Mouse (Mus musculus): ENCODE results near the gene Qtrt1. TPM values are rescaled to one million over a fixed set of nuclear protein-coding genes. Genes with fewer than 3 reads are reported as not detected.

Qtrt1 gene
- 35.5 and 42.5 TPM in 2 replicates for polyA plus RNA-seq (2012; rRNA removed)

DNA sequence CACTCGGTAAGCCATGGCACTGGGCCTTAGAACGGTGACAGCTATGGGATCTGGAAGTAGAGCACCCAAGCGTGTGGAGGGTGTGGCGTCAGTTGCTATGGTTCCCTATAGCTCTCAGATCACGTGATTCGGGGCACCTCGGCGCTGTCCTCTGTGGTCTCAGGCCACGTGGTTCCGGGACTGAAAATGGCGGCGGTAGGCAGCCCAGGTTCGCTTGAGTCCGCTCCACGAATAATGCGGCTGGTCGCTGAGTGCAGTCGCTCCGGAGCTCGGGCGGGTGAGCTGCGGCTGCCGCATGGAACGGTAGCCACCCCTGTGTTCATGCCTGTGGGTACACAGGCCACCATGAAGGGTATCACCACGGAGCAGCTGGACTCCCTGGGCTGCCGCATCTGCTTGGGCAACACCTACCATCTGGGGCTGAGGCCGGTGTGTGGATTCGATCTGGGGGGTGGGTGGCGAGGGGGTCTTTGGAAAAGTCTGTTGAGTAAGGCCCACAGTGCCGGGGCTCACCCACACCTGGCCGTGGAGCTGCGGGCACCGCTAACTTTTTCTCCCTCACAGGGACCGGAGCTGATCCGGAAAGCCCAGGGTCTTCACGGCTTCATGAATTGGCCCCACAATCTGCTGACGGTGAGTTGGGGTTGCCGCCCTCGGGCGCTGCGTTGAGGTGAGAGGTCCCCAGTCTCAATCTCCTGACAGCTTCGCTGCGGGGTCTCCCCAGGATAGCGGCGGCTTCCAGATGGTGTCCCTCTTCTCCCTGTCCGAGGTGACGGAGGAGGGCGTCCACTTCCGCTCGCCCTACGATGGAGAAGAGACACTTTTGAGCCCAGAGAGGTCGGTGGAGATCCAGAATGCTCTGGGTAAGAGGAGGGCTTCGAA, at the start of gene Qtrt1:
Gene Qtrt1 (plus strand): TSS at position 169 of the 882 bp plus-strand sequence.
- WGBS: 1% methylated on average over 53 of the region's 53 CpGs

GRCm38 (mm10) chr9:21366541-21367220, 45.0 kb upstream of the Qtrt1 start:
- WGBS: 22% methylated on average over 14 of the region's 14 CpGs
- DNase-seq (ENCODE audit: low read depth, low spot score): peak; percentile 71

More for the DNA sequence above, at the start of gene Qtrt1:
- peak; percentile 84 for DNase-seq (ENCODE audit: low read depth, low spot score)

DNA sequence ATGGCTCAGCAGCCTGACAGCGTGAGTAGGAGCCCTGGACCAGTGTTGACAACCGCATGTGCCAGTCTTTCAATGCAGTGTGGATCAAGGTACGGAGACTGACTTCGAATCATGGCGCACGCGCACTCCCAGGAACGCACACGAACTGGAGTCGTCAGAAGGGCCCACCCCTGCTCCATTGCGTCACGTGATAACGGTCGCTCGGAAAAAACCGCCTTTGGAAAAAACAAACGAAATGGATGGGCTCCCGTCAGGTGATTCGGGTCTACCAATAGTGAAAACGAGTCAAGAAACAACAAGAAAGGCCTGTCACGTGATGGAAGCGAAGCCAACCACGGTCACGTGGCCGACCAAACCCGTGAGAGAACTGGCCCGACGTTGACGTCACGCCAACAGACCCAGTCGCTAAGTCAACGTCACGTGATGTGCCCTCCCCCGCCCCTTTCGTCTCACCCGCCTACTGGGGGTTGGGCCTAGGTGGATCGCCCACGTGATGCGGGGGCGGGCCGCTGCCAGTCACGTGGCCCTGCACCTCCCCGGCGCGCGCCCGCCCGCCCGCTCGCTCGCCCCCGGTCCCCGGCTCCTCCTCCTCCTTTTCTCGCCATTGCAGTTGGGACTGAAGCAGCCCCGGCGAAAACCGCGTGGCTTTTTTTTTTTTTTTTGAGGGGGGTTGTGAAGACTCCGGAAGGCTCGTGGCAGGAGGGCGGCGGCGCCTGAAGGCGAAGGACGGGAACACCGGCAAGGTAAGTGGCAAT, 44.1 kb upstream of the Qtrt1 start, which contains the start of gene Ilf3:
Gene Ilf3 (plus strand): TSS at position 515 of the 755 bp plus-strand sequence.
- peak; percentile 100 for DNase-seq (ENCODE audit: low read depth, low spot score)
- WGBS: under 1% methylated on average over 66 of the region's 66 CpGs

DNA sequence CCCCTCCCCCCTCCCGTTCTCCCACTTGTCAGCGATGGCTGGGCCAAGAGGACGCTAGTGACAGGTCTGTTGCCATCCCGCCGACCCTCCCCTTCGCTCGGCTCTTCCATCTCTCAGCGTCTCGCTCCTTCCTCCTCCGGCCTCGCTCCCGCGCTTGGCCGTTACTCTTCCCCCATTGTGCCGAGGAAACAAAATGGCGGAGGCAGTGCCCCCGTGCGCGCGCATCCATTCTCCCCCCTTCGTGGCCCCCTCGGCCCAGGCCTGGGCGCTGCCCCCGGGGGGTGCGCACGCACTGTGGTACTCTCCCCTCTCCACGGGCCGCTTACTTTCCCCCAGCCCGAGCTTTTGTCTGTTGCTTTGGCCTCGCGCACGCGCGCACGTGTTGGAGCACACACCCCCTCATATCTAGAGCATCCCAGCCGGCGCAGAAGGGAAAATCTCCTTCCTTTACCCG, 43.5 kb upstream of the Qtrt1 start:
- peak; percentile 16 for DNase-seq (ENCODE audit: low read depth, low spot score)
- WGBS: 1% methylated on average over 38 of the region's 38 CpGs

GRCm38 (mm10) chr9:21369080-21369479, 42.6 kb upstream of the Qtrt1 start:
- no peak for DNase-seq (ENCODE audit: low read depth, low spot score)
- WGBS: 35% methylated on average over 11 of the region's 11 CpGs

GRCm38 (mm10) chr9:21370876-21371275, 40.8 kb upstream of the Qtrt1 start:
- WGBS: 60% methylated on average over 2 of the region's 2 CpGs
- no peak for DNase-seq (ENCODE audit: low read depth, low spot score)

DNA sequence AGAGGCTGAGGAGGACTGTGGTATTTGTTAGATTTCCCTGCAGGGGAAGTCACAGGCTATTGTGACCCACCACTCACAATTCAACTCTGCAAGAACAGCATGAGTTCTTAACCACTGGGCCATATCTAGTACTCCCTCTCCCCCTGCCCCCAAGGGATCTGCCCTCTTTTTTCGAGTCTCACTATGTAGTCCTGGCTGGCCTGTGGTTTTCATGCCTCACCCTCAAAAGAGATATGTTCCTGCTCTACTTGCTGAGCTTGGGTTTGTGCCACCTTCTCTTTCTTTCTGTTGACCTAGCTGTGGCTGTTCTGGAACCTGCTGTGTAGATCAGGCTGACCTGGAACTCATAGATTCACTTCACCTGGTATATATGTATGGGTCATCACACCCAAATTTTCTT, 39.1 kb upstream of the Qtrt1 start:
- WGBS: 55% methylated on average over 1 of the region's 1 CpGs
- DNase-seq (ENCODE audit: low read depth, low spot score): no peak

DNA sequence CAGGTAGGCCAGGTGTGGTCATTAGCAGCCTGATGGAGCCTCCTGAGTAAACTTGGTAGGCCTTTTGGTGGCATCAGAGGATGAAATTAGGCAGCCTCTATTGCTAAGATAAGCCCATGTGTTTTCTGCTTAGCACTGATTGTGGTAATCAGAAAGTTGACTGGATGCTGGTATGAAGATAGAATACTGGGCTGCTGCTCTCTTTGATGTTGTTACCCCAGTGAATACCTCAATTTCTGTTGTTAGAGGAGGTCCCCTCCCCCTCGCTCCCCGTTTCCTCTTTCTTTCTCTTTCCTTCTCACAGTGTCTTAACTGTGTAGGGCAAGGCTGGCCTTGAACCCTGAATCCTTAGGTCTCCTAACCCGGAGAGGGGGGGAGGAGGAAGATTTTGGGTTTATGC, 32.4 kb upstream of the Qtrt1 start:
- no peak for DNase-seq (ENCODE audit: low read depth, low spot score)
- WGBS: 63% methylated on average over 3 of the region's 3 CpGs

DNA sequence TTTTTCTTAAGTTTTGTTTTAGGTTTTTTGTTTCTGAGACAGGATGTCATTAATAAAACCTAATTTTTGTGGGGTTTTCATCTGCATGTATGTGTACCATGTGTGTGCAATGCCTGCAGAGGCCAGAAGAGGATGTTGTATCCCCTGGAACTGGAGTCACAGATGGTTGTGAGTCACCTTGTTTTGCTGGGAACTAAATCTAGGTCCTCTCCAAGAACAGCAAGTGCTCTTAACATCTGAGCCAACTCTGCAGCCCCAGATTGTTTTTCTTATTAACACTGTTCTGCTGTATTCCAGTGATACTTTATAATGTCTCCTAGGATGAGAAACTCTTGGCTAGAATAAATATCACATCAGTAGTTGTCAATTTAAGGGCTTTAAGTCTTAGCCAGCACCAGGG, 30.8 kb upstream of the Qtrt1 start:
- DNase-seq (ENCODE audit: low read depth, low spot score): no peak

- no peak for DNase-seq (ENCODE audit: low read depth, low spot score)
Measured at GRCm38 (mm10) chr9:21383966-21384365, 27.7 kb upstream of the Qtrt1 start.

DNA sequence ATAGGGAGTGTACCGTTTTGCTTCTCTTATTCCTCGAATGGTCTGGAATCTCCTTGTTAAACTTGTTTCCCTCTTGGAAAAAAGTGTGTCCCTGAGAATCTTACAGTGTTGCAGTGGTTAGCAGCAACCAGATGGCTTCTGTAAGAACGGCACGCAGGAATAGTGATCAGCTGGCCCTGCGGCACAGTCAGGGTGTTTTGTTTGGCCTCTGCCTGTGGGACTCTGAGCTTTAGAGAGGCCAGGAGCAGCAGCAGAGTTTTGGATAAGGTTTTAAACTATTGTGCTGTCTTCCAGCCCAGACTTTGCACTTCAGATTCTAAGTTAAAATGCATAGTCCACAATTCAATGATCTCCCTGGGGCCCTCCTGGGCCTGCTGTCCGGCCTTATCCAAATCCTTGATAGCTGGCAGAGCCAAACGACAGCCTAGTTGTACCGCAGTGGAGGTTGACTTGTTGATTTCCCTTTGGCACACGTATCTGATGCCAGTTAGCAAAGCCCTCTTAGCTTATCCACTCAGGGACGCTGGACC, 18.9 kb upstream of the Qtrt1 start:
- DNase-seq (ENCODE audit: low read depth, low spot score): no peak
- WGBS: 85% methylated on average over 10 of the region's 10 CpGs

GRCm38 (mm10) chr9:21395692-21396091, 15.9 kb upstream of the Qtrt1 start:
- 85% methylated on average over 3 of the region's 3 CpGs for WGBS
- DNase-seq (ENCODE audit: low read depth, low spot score): no peak

DNA sequence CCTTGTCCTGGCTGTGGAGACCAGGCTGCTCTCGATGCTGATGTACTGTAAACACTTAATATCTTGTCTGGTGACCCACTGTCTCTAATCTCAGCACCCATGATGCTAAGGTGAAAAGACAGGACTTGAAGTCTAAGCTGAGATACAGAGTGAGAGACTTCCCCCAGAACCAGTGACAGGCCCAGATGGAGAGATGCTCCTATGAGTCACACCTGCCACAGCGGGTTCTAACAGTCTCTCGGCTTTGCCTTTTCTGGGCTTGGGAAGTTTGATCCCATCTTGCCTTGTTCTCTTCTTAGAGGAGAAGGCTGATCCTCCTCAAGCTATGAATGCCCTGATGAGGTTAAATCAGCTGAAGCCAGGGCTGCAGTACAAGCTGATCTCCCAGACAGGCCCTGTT, 14.5 kb upstream of the Qtrt1 start:
- WGBS: 85% methylated on average over 3 of the region's 3 CpGs
- no peak for DNase-seq (ENCODE audit: low read depth, low spot score)

- 91% methylated on average over 9 of the region's 9 CpGs for WGBS
- DNase-seq (ENCODE audit: low read depth, low spot score): no peak
Measured at GRCm38 (mm10) chr9:21401042-21401441, 10.6 kb upstream of the Qtrt1 start.

GRCm38 (mm10) chr9:21402764-21403253, 8.8 kb upstream of the Qtrt1 start:
- 89% methylated on average over 11 of the region's 11 CpGs for WGBS

GRCm38 (mm10) chr9:21403745-21404144, 7.9 kb upstream of the Qtrt1 start:
- no peak for DNase-seq (ENCODE audit: low read depth, low spot score)
- WGBS: 92% methylated on average over 5 of the region's 5 CpGs

More at GRCm38 (mm10) chr9:21402764-21403253, 8.8 kb upstream of the Qtrt1 start:
- no peak for DNase-seq (ENCODE audit: low read depth, low spot score)

- DNase-seq (ENCODE audit: low read depth, low spot score): no peak
Measured at GRCm38 (mm10) chr9:21405525-21405924, 6.1 kb upstream of the Qtrt1 start.

GRCm38 (mm10) chr9:21407951-21408350, 3.7 kb upstream of the Qtrt1 start:
- WGBS: 2% methylated on average over 4 of the region's 4 CpGs
- DNase-seq (ENCODE audit: low read depth, low spot score): no peak

More at GRCm38 (mm10) chr9:21405525-21405924, 6.1 kb upstream of the Qtrt1 start:
- WGBS: 67% methylated on average over 4 of the region's 4 CpGs

- DNase-seq (ENCODE audit: low read depth, low spot score): no peak
- WGBS: 65% methylated on average over 7 of the region's 7 CpGs
Measured at GRCm38 (mm10) chr9:21408624-21409023, 3.0 kb upstream of the Qtrt1 start.
